Mouse (Mus musculus) cerebral cortex, adult 2 months (tissue): ENCODE results near the gene D730048I06Rik.

Source experiments
- WGBS: fragments of 180-500 bp; shearing (Covaris S2); methylation state at CpG from one replicate; pipeline ENCODE4 v1.1.7; 2018; 5-methylcytosine and 5-hydroxymethylcytosine counted together

Gene D730048I06Rik

DNA sequence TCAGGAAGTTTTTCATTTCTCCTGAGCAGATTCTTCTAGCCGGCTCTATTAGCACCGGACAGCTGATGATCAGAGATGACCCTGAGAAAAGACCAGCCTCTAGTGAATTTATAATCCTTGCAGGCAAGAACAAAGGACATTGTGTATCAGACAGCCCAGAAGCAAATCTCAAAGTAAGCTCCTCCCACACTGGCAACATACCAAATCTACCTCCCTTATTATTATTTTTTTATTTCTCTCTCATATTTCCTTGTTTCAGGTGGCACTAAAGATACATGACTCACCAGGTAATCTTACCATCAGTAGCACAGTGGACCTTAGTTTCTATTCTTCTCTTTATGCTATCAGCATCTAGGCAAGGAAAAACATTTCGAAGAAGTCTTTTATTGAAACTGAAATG lies at the start of gene D730048I06Rik, which contains the start of gene Gm27235:
Gene D730048I06Rik, minus strand, starts transcription at position 112 of the 400 bp plus-strand sequence.
Gene Gm27235, minus strand, starts transcription at position 101 of the 400 bp plus-strand sequence.
- WGBS = 93% methylated on average over 3 of the region's 3 CpGs

DNA sequence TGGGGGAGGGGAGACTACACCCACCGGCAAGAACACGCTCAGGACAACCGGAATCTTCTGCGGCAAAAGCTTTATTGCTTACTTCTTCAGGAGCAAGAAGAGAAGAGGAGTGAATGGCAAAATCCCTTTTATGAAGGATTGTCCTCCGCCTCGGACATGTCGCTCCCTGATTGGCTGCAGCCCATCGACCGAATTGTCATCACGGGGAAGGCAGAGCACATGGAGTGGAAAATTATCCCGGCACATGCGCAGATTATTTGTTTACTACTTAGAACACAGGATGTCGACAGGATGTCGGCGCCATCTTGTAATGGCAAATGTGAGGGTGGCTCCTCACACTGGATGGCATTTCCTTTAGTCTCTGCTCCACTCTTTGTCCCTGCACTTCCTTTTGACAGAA lies 28.0 kb upstream of the D730048I06Rik start:
- 94% methylated on average over 15 of the region's 15 CpGs for WGBS

DNA sequence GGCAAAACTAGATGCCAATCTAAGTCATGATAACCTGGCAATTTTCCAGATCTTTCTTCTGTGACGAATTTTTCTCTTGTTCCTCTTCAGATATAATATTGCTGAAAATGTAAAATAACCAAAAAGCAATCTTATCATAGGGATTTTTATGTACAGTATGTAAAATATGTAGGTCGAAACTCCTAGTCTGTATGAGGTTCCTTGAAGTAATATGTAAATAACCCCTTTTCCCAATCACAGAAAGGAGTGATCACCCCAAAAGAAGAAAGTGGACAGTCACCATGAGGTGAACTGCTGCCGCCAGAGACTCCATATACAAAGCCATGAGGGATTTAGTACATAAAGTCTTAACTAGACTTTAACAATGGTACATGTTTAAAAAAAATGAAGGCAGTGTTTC lies 11.9 kb downstream of the D730048I06Rik start, which contains the start of gene Gm17727:
Gene Gm17727, minus strand, starts transcription at position 101 of the 400 bp plus-strand sequence.
- 64% methylated on average over 3 of the region's 3 CpGs for WGBS

DNA sequence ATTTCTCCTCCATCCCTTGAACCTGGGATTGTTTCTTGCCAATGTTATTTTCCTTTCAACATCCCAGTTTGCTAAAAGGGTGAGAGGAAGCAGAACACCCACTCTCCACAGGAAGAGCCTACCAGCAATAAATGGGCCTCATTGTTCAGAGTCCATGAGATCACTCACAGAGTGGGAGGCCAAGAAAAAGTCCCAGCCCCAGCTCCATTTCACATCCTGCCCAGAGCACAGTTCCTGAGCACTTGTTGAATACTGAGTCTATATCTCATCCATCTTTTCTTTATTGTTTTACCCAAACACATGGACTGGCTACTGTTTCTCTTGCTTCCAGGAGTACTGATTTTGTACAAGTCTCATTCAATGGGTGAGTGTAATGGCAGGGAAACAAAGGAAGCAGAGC lies 49.2 kb downstream of the D730048I06Rik start, which contains the start of gene Gm17677:
Gene Gm17677, plus strand, starts transcription at position 301 of the 400 bp plus-strand sequence.

